Mouse (Mus musculus) bone marrow, adult 2 months (tissue): ENCODE data around the gene Hydin. TPM values are rescaled to one million over a fixed set of nuclear protein-coding genes. Genes with fewer than 3 reads are reported as not detected.

Experiments
- H3K27ac ChIP-seq: fragments of 200-500 bp; 2 replicates; pipeline ENCODE4 v1.5.1; 2012; ENCODE audit warnings: low read depth, mild to moderate bottlenecking, control low read depth, inconsistent platforms, low read length; ENCODE audit not compliant: control insufficient read depth, poor library complexity, insufficient read depth
- H3K4me1 ChIP-seq: fragments of 200-500 bp; 2 replicates; pipeline ENCODE4 v1.6.1; 2011; ENCODE audit warnings: low read length; ENCODE audit not compliant: control insufficient read depth, insufficient read depth
- H3K4me3 ChIP-seq: fragments of 200-500 bp; replicated peaks from 2 replicates; pipeline ENCODE3; 2011; ENCODE audit warnings: mild to moderate bottlenecking, low read depth, low read length, control low read depth; ENCODE audit not compliant: control insufficient read depth
- CTCF ChIP-seq: fragments of 200-500 bp; IDR thresholded peaks from 2 replicates; pipeline ENCODE4 v1.5.1; 2011; ENCODE audit warnings: low read length, control low read depth; ENCODE audit not compliant: control insufficient read depth, insufficient read depth
- POLR2A ChIP-seq: fragments of 200-500 bp; IDR thresholded peaks from 2 replicates; pipeline ENCODE4 v1.6.1; 2011; ENCODE audit warnings: low read depth, mild to moderate bottlenecking, control low read depth, low read length, borderline replicate concordance; ENCODE audit not compliant: control insufficient read depth
- WGBS: fragments of 180-500 bp; shearing (Covaris S2); methylation state at CpG from one replicate; pipeline ENCODE4 v1.1.7; 2018; 5-methylcytosine and 5-hydroxymethylcytosine counted together
- polyA plus RNA-seq: library from polyadenylated mRNA; stranded (reverse); fragments of >200 nt; gene quantifications from 2 replicates; pipeline ENCODE4 v1.2.4, GENCODE M21; 2011; ENCODE audit warnings: low replicate concordance; ENCODE audit not compliant: missing spikeins, insufficient read depth, insufficient read length

Hydin gene
- polyA plus RNA-seq, 1 experiment = not detected

DNA sequence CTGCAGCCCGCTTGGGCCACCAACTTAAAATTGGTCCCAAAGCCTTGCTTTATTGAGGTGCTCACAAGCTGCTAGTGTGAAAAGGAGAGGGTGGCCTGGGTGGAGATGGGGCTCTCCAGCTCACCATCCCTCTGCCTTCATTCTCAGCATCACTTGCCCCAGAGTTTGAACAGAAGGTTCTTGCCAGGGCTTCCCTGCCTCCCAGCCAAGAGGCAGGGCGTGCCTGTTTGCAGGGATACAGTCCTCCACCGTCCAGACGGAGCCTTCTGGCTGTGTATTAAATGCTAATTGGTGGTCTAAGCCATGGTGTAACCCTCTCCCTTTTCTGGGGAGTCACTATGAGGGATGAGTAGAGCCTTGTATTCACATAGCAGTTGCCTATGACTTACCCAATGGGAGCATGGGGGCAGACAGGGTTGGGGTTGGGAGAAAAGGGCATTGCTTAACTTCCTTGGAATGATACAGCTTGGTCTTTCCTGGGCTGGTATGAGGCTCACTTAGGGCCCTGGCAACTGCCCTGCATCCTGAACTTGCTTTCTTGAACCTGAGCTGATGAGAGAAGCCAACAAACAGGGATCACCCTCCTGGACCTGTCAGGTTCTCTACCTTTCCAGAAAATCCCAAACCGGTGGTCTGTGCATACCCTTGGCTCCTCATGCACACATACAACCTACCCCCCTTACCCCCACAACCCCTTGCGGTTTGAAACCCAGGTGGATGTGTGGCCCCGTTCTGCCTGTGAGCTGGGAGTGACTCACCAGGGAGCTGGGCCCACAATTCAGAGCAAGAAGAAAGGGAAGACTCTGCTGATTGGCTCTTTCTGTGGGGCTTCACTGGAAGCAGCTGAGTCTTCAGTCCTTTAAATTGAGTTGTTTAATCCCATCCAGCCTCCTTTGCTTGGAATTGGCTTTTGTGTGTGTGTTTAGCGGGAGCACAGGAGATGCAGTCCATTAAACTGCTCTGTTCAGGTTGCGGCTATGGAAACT is 387.6 kb downstream of the Hydin start:
- no peak overlapping the region for H3K27ac ChIP-seq
- H3K4me1 ChIP-seq = no peaks in the 10 kb centered on the region
- H3K4me3 ChIP-seq = no peak overlapping the region
- TF ChIP-seq CTCF = no peak
- no peak for TF ChIP-seq POLR2A
- 88% methylated on average over 9 of the region's 9 CpGs for WGBS

DNA sequence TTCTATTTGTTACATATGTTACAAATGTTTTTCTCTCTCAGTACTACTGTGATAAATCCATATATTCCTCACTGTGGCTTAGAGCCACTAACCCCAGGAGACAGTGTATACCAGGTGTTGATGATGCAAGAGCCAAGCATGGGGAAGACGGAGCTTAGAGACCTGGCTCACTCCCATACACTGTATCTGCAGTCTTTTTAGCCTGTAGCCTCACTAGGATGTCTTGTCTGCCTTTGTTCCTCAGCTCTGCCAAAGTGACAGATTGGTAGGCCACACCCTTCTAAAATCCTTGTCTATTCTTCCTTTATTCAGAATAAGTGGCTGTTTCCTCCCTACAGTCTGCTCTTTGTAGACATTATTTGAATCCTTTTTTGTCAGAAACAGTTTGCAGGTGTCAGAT is 389.1 kb downstream of the Hydin start:
- Histone ChIP-seq H3K27ac (no peak overlapping the region), H3K4me1 (no peaks in the 10 kb centered on the region), H3K4me3 (no peak overlapping the region)
- TF ChIP-seq POLR2A (no peak), CTCF (no peak)
- WGBS = 86% methylated on average over 1 of the region's 1 CpGs

DNA sequence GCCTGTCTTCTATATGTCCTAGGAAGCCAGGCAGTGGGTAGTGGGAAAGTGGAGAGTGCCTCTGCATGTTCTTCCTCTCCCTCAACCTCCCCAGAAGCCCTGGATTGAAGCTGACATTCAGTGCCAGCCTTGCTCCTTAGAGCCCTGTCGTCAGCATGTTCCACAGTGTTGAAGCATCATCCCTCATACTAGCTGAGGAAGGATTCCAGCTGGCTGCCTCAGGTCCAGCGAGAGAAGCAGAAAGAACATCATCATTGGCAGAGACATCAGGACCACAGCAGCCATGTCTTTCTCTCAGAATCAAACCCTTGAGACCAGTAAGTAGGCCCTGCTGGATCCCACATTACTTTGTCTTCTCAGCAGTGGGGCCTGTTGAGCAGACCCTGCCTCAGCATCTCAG is 390.9 kb downstream of the Hydin start:
- no peaks in the 10 kb centered on the region for H3K4me1 ChIP-seq
- no peak overlapping the region for H3K4me3 ChIP-seq
- H3K27ac ChIP-seq = no peak overlapping the region
- no peak for TF ChIP-seq POLR2A
- 94% methylated on average over 2 of the region's 2 CpGs for WGBS

Other genes starting within 250 kb of the Hydin start
- gene Chst4, start 227.2 kb upstream of the Hydin start, polyA plus RNA-seq = not detected in 2 replicates
- gene Zfp612, start 187.2 kb upstream of the Hydin start, polyA plus RNA-seq = 0.41 and 1.00 TPM in 2 replicates
- gene Gm21964, start 165.8 kb upstream of the Hydin start, polyA plus RNA-seq = not detected in 2 replicates
- not detected in 2 replicates for gene Gm17720, start 164.2 kb upstream of the Hydin start, polyA plus RNA-seq
- 4.2 TPM in 1 of 2 replicates, not detected in the other for gene Calb2, start 98.8 kb upstream of the Hydin start, polyA plus RNA-seq
- gene Cmtr2, start 51.3 kb upstream of the Hydin start, polyA plus RNA-seq = 0.81 and 2.2 TPM in 2 replicates